Mouse (Mus musculus): Measurements from ENCODE around the gene Dhx29. TPM values are rescaled to one million over a fixed set of nuclear protein-coding genes. Genes with fewer than 3 reads are reported as not detected.
A peak's percentile ranks its signal among the peaks of the same experiment; 100 is the strongest.

Gene Dhx29
- polyA plus RNA-seq, 1 experiment from 2014 or later, result 6.3 TPM

- no peak for TF ChIP-seq CTCF (IDR thresholded peaks at IDR 0.05; ENCODE audit: low read depth)
- H3K36me3 ChIP-seq (ENCODE audit: control insufficient read depth, insufficient read depth), result peaks cover 31% of the 10 kb centered on the region
- ATAC-seq, result no peak
- no peak overlapping the region for H3K4me2 ChIP-seq (replicated peaks; ENCODE audit: low read depth)
- H3K9me3 ChIP-seq (ENCODE audit: control insufficient read depth), result no peaks in the 10 kb centered on the region
- H3K9ac ChIP-seq (ENCODE audit: low read depth, low read length), result no peak overlapping the region
- no peaks in the 10 kb centered on the region for H3K27me3 ChIP-seq (replicated peaks; ENCODE audit: control insufficient read depth, insufficient read depth, low read length)
- 83% methylated on average over 3 of the region's 3 CpGs for WGBS
- H3K4me1 ChIP-seq (replicated peaks; ENCODE audit: control insufficient read depth, insufficient read depth, low read length), result no peaks in the 10 kb centered on the region
- H3K27ac ChIP-seq (ENCODE audit: low read depth, low read length), result no peak overlapping the region
- no peak overlapping the region for H3K4me3 ChIP-seq (ENCODE audit: low read depth, low read length)
Measured at GRCm38 (mm10) chr13:112920906-112921305, 6.3 kb upstream of the Dhx29 start.

GRCm38 (mm10) chr13:112925266-112925665, 2.0 kb upstream of the Dhx29 start:
- 55% methylated on average over 6 of the region's 6 CpGs for WGBS
- H3K27me3 ChIP-seq (replicated peaks; ENCODE audit: control insufficient read depth, insufficient read depth, low read length), result no peaks in the 10 kb centered on the region
- 0 out of 2 replicates have a peak, but pooled peaks cover 1% of the 10 kb centered on the region for H3K36me3 ChIP-seq (ENCODE audit: control insufficient read depth, insufficient read depth)
- no peak overlapping the region for H3K4me3 ChIP-seq (ENCODE audit: low read depth, low read length)
- H3K4me1 ChIP-seq (replicated peaks; ENCODE audit: control insufficient read depth, insufficient read depth, low read length), result no peaks in the 10 kb centered on the region
- no peak for TF ChIP-seq CTCF (IDR thresholded peaks at IDR 0.05; ENCODE audit: low read depth)
- 0 out of 2 replicates have a peak overlapping the region, but pooled peaks have one; percentile 17 for H3K9ac ChIP-seq (ENCODE audit: low read depth, low read length)
- H3K9me3 ChIP-seq (ENCODE audit: control insufficient read depth), result no peaks in the 10 kb centered on the region
- no peak overlapping the region for H3K4me2 ChIP-seq (replicated peaks; ENCODE audit: low read depth)
- no peak for ATAC-seq
- H3K27ac ChIP-seq (ENCODE audit: low read depth, low read length), result no peak overlapping the region

- Histone ChIP-seq H3K9ac (ENCODE audit: low read depth, low read length) (no peak overlapping the region), H3K4me2 (replicated peaks; ENCODE audit: low read depth) (peak overlapping the region; percentile 97), H3K27ac (ENCODE audit: low read depth, low read length) (no peak overlapping the region), H3K27me3 (replicated peaks; ENCODE audit: control insufficient read depth, insufficient read depth, low read length) (no peaks in the 10 kb centered on the region), H3K9me3 (ENCODE audit: control insufficient read depth) (no peaks in the 10 kb centered on the region), H3K4me1 (replicated peaks; ENCODE audit: control insufficient read depth, insufficient read depth, low read length) (no peaks in the 10 kb centered on the region), H3K36me3 (ENCODE audit: control insufficient read depth, insufficient read depth) (no peaks in the 10 kb centered on the region), H3K4me3 (ENCODE audit: low read depth, low read length) (peak overlapping the region; percentile 71)
- no peak for TF ChIP-seq CTCF (IDR thresholded peaks at IDR 0.05; ENCODE audit: low read depth)
- no peak for ATAC-seq
- 54% methylated on average over 4 of the region's 4 CpGs for WGBS
Measured at GRCm38 (mm10) chr13:112925976-112926375, 1.3 kb upstream of the Dhx29 start.

GRCm38 (mm10) chr13:112926796-112927195, 458 bp upstream of the Dhx29 start:
- 1% methylated on average over 19 of the region's 19 CpGs for WGBS
- ATAC-seq, result no peak
- no peaks in the 10 kb centered on the region for H3K36me3 ChIP-seq (ENCODE audit: control insufficient read depth, insufficient read depth)
- H3K4me1 ChIP-seq (replicated peaks; ENCODE audit: control insufficient read depth, insufficient read depth, low read length), result no peaks in the 10 kb centered on the region
- H3K27ac ChIP-seq (ENCODE audit: low read depth, low read length), result peak overlapping the region; percentile 79
- no peaks in the 10 kb centered on the region for H3K27me3 ChIP-seq (replicated peaks; ENCODE audit: control insufficient read depth, insufficient read depth, low read length)
- no peaks in the 10 kb centered on the region for H3K9me3 ChIP-seq (ENCODE audit: control insufficient read depth)
- H3K9ac ChIP-seq (ENCODE audit: low read depth, low read length), result peak overlapping the region; percentile 83
- H3K4me2 ChIP-seq (replicated peaks; ENCODE audit: low read depth), result peak overlapping the region; percentile 97
- H3K4me3 ChIP-seq (ENCODE audit: low read depth, low read length), result peak overlapping the region; percentile 71
- no peak for TF ChIP-seq CTCF (IDR thresholded peaks at IDR 0.05; ENCODE audit: low read depth)

- Histone ChIP-seq H3K9ac (ENCODE audit: low read depth, low read length) (peak overlapping the region; percentile 83), H3K4me2 (replicated peaks; ENCODE audit: low read depth) (peak overlapping the region; percentile 97), H3K4me1 (replicated peaks; ENCODE audit: control insufficient read depth, insufficient read depth, low read length) (no peaks in the 10 kb centered on the region), H3K4me3 (ENCODE audit: low read depth, low read length) (peak overlapping the region; percentile 71), H3K27me3 (replicated peaks; ENCODE audit: control insufficient read depth, insufficient read depth, low read length) (no peaks in the 10 kb centered on the region), H3K9me3 (ENCODE audit: control insufficient read depth) (no peaks in the 10 kb centered on the region), H3K36me3 (ENCODE audit: control insufficient read depth, insufficient read depth) (peaks cover 3% of the 10 kb centered on the region), H3K27ac (ENCODE audit: low read depth, low read length) (peak overlapping the region; percentile 79)
- WGBS, result 3% methylated on average over 8 of the region's 8 CpGs
- TF ChIP-seq CTCF (IDR thresholded peaks at IDR 0.05; ENCODE audit: low read depth), result no peak
- ATAC-seq, result no peak; the same call in 1 of the 2 replicates
Measured at GRCm38 (mm10) chr13:112928038-112928668, 899 bp downstream of the Dhx29 start.

GRCm38 (mm10) chr13:112938130-112938529, 10.9 kb downstream of the Dhx29 start:
- ATAC-seq, result no peak
- 94% methylated on average over 8 of the region's 8 CpGs for WGBS

More at GRCm38 (mm10) chr13:112938130-112938529, 10.9 kb downstream of the Dhx29 start:
- no peak overlapping the region for H3K9ac ChIP-seq (ENCODE audit: low read depth, low read length)
- no peak overlapping the region for H3K27ac ChIP-seq (ENCODE audit: low read depth, low read length)
- no peaks in the 10 kb centered on the region for H3K27me3 ChIP-seq (replicated peaks; ENCODE audit: control insufficient read depth, insufficient read depth, low read length)
- no peaks in the 10 kb centered on the region for H3K4me1 ChIP-seq (replicated peaks; ENCODE audit: control insufficient read depth, insufficient read depth, low read length)
- no peak overlapping the region for H3K4me3 ChIP-seq (ENCODE audit: low read depth, low read length)
- H3K4me2 ChIP-seq (replicated peaks; ENCODE audit: low read depth), result no peak overlapping the region
- no peak for TF ChIP-seq CTCF (IDR thresholded peaks at IDR 0.05; ENCODE audit: low read depth)
- peaks cover 39% of the 10 kb centered on the region for H3K36me3 ChIP-seq (ENCODE audit: control insufficient read depth, insufficient read depth)
- H3K9me3 ChIP-seq (ENCODE audit: control insufficient read depth), result no peaks in the 10 kb centered on the region

Measured in intestine, postnatal 0 days (tissue).